Mouse (Mus musculus): Measurements from ENCODE around the gene Itgb4. TPM values are rescaled to one million over a fixed set of nuclear protein-coding genes. Genes with fewer than 3 reads are reported as not detected.

The Itgb4 gene
- polyA plus RNA-seq, 1 experiment from 2014 or later = 0.47 TPM

GRCm38 (mm10) chr11:116045173-116045572 lies 70.7 kb downstream of the Itgb4 start:
- no peak overlapping the region for H3K27ac ChIP-seq
- WGBS = 94% methylated on average over 6 of the region's 6 CpGs
- H3K4me3 ChIP-seq = no peak overlapping the region
- H3K27me3 ChIP-seq (ENCODE audit: poor library complexity, severe bottlenecking) = no peaks in the 10 kb centered on the region
- no peak for DNase-seq (ENCODE audit: extremely low spot score, low spot score)
- H3K36me3 ChIP-seq (replicated peaks) = peaks cover 99% of the 10 kb centered on the region
- peaks cover 9% of the 10 kb centered on the region; the same call in 1 of the 2 replicates for H3K9me3 ChIP-seq
- H3K4me1 ChIP-seq = no peaks in the 10 kb centered on the region

- Histone ChIP-seq H3K9me3 (peaks cover 5% of the 10 kb centered on the region; the same call in 1 of the 2 replicates), H3K4me3 (no peak overlapping the region), H3K27me3 (ENCODE audit: poor library complexity, severe bottlenecking) (no peaks in the 10 kb centered on the region), H3K36me3 (replicated peaks) (peaks cover 100% of the 10 kb centered on the region), H3K4me1 (no peaks in the 10 kb centered on the region), H3K27ac (no peak overlapping the region)
- DNase-seq (ENCODE audit: extremely low spot score, low spot score) = no peak
- WGBS = 88% methylated on average over 2 of the region's 2 CpGs
Measured at GRCm38 (mm10) chr11:116049610-116050009, 75.1 kb downstream of the Itgb4 start.

- H3K36me3 ChIP-seq (replicated peaks) = peaks cover 100% of the 10 kb centered on the region
- WGBS = 91% methylated on average over 4 of the region's 4 CpGs
- H3K9me3 ChIP-seq = peaks cover 5% of the 10 kb centered on the region; the same call in 1 of the 2 replicates
- no peak overlapping the region for H3K27ac ChIP-seq
- DNase-seq (ENCODE audit: extremely low spot score, low spot score) = no peak
- no peaks in the 10 kb centered on the region for H3K4me1 ChIP-seq
- no peaks in the 10 kb centered on the region for H3K27me3 ChIP-seq (ENCODE audit: poor library complexity, severe bottlenecking)
- H3K4me3 ChIP-seq = no peak overlapping the region
Measured at GRCm38 (mm10) chr11:116050196-116050595, 75.7 kb downstream of the Itgb4 start.

GRCm38 (mm10) chr11:116053510-116054229 lies 79.2 kb downstream of the Itgb4 start:
- no peak overlapping the region for H3K27ac ChIP-seq

GRCm38 (mm10) chr11:116055873-116056272 lies 81.4 kb downstream of the Itgb4 start:
- no peak for DNase-seq (ENCODE audit: extremely low spot score, low spot score)
- Histone ChIP-seq H3K36me3 (replicated peaks) (peaks cover 100% of the 10 kb centered on the region), H3K9me3 (no peaks in the 10 kb centered on the region), H3K4me1 (no peaks in the 10 kb centered on the region), H3K27ac (no peak overlapping the region), H3K27me3 (ENCODE audit: poor library complexity, severe bottlenecking) (no peaks in the 10 kb centered on the region), H3K4me3 (no peak overlapping the region)
- 96% methylated on average over 11 of the region's 11 CpGs for WGBS

More at GRCm38 (mm10) chr11:116053510-116054229, 79.2 kb downstream of the Itgb4 start:
- no peaks in the 10 kb centered on the region for H3K4me1 ChIP-seq
- 94% methylated on average over 9 of the region's 9 CpGs for WGBS
- no peak overlapping the region for H3K4me3 ChIP-seq
- H3K27me3 ChIP-seq (ENCODE audit: poor library complexity, severe bottlenecking) = no peaks in the 10 kb centered on the region
- H3K36me3 ChIP-seq (replicated peaks) = peaks cover 100% of the 10 kb centered on the region
- H3K9me3 ChIP-seq = peaks cover 5% of the 10 kb centered on the region; the same call in 1 of the 2 replicates
- DNase-seq (ENCODE audit: extremely low spot score, low spot score) = no peak

- H3K9me3 ChIP-seq = no peaks in the 10 kb centered on the region
- no peak overlapping the region for H3K27ac ChIP-seq
- H3K4me3 ChIP-seq = no peak overlapping the region
- H3K4me1 ChIP-seq = peaks cover 4% of the 10 kb centered on the region; the same call in 1 of the 2 replicates
- H3K27me3 ChIP-seq (ENCODE audit: poor library complexity, severe bottlenecking) = no peaks in the 10 kb centered on the region
- DNase-seq (ENCODE audit: extremely low spot score, low spot score) = no peak
- 87% methylated on average over 4 of the region's 4 CpGs for WGBS
- H3K36me3 ChIP-seq (replicated peaks) = peaks cover 100% of the 10 kb centered on the region
Measured at GRCm38 (mm10) chr11:116057237-116057881, 82.8 kb downstream of the Itgb4 start.

Other genes with a start within 250 kb of the Itgb4 start
- 36.8 and 38.1 TPM in 2 replicates for gene Tmem94, start 209.3 kb upstream of the Itgb4 start, polyA plus RNA-seq (2016; fragmentation: Nextera tagmentation; extraction: Ambion mirVana)
- 18.3 and 19.2 TPM in 2 replicates for gene Caskin2, start 161.1 kb upstream of the Itgb4 start, polyA plus RNA-seq (2016; fragmentation: Nextera tagmentation; extraction: Ambion mirVana)
- gene Tsen54, start 160.0 kb upstream of the Itgb4 start, polyA plus RNA-seq (2016; fragmentation: Nextera tagmentation; extraction: Ambion mirVana) = 34.7 and 41.0 TPM in 2 replicates
- 7.5 and 7.6 TPM in 2 replicates for gene Llgl2, start 150.7 kb upstream of the Itgb4 start, polyA plus RNA-seq (2016; fragmentation: Nextera tagmentation; extraction: Ambion mirVana)
- 0.06 and 0.11 TPM in 2 replicates for gene Myo15b, start 116.3 kb upstream of the Itgb4 start, polyA plus RNA-seq (2016; fragmentation: Nextera tagmentation; extraction: Ambion mirVana)
- gene Smim5, start 74.7 kb upstream of the Itgb4 start, polyA plus RNA-seq (2016; fragmentation: Nextera tagmentation; extraction: Ambion mirVana) = 1.2 and 2.4 TPM in 2 replicates
- 0.83 and 1.7 TPM in 2 replicates for gene Smim6, start 62.7 kb upstream of the Itgb4 start, polyA plus RNA-seq (2016; fragmentation: Nextera tagmentation; extraction: Ambion mirVana)
- 50.3 and 52.2 TPM in 2 replicates for gene Sap30bp, start 41.4 kb upstream of the Itgb4 start, polyA plus RNA-seq (2016; fragmentation: Nextera tagmentation; extraction: Ambion mirVana)
- 35.0 and 36.6 TPM in 2 replicates for gene Recql5, start 41.2 kb upstream of the Itgb4 start, polyA plus RNA-seq (2016; fragmentation: Nextera tagmentation; extraction: Ambion mirVana)
- gene Galk1, start 38.0 kb downstream of the Itgb4 start, polyA plus RNA-seq (2016; fragmentation: Nextera tagmentation; extraction: Ambion mirVana) = 223 and 224 TPM in 2 replicates
- gene H3f3b, start 53.3 kb downstream of the Itgb4 start, polyA plus RNA-seq (2016; fragmentation: Nextera tagmentation; extraction: Ambion mirVana) = 1,610 and 1,612 TPM in 2 replicates
- gene Unk, start 55.6 kb downstream of the Itgb4 start, polyA plus RNA-seq (2016; fragmentation: Nextera tagmentation; extraction: Ambion mirVana) = 48.4 and 48.9 TPM in 2 replicates
- gene Unc13d, start 103.3 kb downstream of the Itgb4 start, polyA plus RNA-seq (2016; fragmentation: Nextera tagmentation; extraction: Ambion mirVana) = 3.7 and 3.8 TPM in 2 replicates
- gene Wbp2, start 112.3 kb downstream of the Itgb4 start, polyA plus RNA-seq (2016; fragmentation: Nextera tagmentation; extraction: Ambion mirVana) = 71.0 and 73.6 TPM in 2 replicates
- gene Trim47, start 152.5 kb downstream of the Itgb4 start, polyA plus RNA-seq (2016; fragmentation: Nextera tagmentation; extraction: Ambion mirVana) = 2.1 and 2.4 TPM in 2 replicates
- gene Trim65, start 156.4 kb downstream of the Itgb4 start, polyA plus RNA-seq (2016; fragmentation: Nextera tagmentation; extraction: Ambion mirVana) = 1.7 TPM in 2 replicates
- gene Mrpl38, start 164.2 kb downstream of the Itgb4 start, polyA plus RNA-seq (2016; fragmentation: Nextera tagmentation; extraction: Ambion mirVana) = 112 and 114 TPM in 2 replicates
- gene Fbf1, start 193.5 kb downstream of the Itgb4 start, polyA plus RNA-seq (2016; fragmentation: Nextera tagmentation; extraction: Ambion mirVana) = 63.5 and 67.7 TPM in 2 replicates
- 51.7 and 57.1 TPM in 2 replicates for gene Ten1, start 224.1 kb downstream of the Itgb4 start, polyA plus RNA-seq (2016; fragmentation: Nextera tagmentation; extraction: Ambion mirVana)
- 19.8 and 19.9 TPM in 2 replicates for gene Acox1, start 224.3 kb downstream of the Itgb4 start, polyA plus RNA-seq (2016; fragmentation: Nextera tagmentation; extraction: Ambion mirVana)

Data from forebrain, embryonic 10.5 days (tissue).